Mouse (Mus musculus) kidney, adult 11 months (tissue): ENCODE results near the gene Dph2.
A peak's percentile ranks its signal among the peaks of the same experiment; 100 is the strongest.

ENCODE experiments used
- DNase-seq: peaks from one replicate; pipeline ENCODE4 v3.0.0; 2022

Gene Dph2

DNA sequence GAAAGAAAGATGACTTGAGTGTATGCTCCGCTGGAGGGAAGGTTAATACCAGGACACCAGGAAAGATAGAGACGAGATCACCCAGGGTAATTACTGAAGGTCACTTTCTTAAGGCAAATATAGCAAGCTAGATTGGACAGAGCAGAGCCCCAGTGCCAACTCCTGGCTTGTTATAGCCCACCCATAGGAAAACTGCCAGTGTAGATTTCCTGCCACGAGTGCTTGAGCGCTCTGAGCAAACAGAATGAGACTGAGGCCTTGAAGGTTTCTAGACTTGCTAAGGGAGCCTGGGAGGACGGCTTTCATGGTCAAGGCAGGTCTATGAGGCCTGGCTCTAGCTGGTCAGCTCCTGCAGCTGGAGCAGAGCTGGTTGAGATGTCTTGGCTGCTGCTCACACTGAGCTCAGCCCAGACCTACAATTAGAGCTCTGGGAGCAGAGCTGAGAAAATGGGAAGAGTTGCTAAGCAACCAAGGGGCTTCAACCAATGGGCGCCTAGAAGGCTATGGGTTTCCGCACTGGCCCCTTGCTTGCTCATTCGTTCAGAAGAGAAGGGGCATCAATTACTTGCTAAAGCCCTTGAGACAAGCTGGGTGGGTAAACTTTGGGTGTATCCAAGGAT is 17.1 kb upstream of the Dph2 start:
- DNase-seq, result no peak

DNA sequence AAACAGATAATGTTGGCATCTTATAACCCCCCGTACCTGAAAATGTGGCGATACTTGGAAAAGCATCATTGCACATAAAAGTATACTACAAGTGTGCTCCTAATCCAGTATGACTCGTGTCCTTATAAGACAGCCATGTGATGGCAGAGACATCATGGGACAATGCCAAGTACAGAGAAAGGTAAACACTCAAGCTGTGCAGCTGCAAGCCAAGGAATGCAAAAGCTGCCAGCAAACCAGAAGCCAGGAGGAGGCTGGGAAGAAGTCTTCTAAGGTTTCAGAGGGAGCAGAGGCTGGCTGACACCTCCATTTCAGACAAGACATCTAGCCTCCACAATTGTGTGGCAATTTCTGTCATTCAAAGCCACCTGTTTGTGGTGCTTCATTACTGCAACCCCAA is 14.4 kb upstream of the Dph2 start:
- no peak for DNase-seq

DNA sequence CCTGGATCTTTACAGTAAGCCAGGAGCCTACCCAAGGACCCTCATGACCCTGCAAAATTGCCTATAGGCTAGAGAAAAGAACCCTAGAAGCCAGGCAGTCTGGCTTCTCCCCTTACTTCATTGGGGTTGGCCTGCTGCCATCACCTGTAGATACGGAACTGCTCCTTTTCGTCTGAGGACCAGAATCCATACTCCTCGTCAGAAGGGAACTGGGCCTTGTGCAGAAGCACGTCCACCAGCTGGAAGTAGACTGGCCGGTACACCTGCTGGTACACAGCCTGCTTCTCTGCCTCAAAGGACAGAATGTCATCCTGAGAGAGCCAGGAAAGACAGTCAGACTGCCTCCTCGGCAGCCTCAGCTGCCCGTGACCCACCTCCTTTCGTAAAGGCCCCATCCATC is 12.9 kb upstream of the Dph2 start:
- no peak for DNase-seq

DNA sequence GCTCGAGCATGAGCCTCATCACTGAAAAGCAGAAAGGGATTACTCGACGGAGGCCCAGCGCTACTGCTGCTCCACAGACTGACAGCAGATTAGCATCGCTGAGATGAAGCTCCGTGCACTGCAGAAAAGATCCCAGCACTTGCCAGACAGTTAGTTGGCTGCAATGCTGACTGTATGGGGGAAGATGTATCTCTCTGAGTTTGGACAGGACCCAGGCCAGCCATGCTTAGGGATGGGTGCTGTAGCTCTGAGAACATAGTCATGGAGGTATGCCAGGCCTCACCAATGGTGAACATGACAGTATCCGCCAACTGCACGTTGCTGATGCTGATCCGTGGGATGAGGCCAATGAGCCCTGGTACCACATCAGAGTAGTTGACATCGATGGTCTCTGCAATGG is 12.3 kb upstream of the Dph2 start:
- no peak for DNase-seq

DNA sequence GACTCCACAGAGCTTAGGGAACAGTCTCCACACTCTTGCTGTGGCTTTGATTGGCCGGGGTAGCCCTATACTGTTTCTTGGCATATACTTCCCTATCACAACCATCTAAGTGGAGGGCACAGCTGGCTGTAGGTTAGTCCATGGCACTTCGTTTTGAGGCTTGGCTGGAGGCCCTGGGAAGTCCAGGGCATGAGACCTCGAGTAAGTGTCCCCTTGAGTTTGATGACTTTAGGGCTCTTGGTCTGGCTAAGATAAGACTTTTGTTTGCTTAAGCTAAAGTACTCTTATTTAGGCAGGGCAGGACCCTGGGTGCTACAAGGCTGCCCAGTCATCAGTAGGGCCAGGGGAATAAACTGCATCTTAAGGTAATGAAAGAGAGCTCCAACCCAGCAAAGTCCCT is 6.3 kb upstream of the Dph2 start:
- no peak for DNase-seq

DNA sequence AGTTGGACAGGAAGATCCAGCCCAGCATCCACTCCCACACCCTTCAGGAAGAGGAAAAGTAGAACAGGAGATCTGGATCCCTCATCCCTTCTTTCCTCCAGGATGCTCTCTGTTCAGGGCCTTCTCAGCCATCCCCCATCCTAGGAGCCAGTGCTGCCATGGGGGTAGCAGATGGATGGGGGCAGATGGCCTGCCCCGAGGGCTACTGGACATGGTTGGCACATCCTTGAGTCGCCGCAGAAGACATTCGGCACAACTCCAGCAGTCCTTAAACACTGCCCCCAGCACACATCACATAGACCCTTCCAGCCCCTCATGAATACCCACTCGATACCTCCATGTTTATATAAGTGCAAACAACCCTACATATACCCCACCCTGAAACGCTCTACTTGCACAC is 4.2 kb upstream of the Dph2 start:
- DNase-seq, result no peak

DNA sequence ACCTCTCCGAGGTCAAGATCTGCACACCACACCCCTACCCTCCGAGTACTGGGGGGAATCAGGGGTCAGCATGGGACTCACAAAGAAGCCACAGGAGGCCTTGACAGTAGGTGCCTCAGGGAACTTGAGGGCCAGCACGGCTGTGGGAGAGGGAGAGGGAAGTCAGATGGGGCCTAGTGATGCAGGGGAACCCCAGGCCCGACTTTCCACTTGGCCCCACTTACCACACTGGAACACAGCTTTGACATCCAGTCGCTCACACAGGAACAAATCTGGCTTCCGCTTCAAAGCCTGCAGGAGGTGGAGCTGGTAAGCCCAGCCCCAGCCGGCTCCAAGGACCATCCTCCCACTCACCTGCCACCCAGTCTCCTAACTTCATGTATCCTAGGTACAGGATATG is 3.5 kb upstream of the Dph2 start:
- DNase-seq, result no peak

DNA sequence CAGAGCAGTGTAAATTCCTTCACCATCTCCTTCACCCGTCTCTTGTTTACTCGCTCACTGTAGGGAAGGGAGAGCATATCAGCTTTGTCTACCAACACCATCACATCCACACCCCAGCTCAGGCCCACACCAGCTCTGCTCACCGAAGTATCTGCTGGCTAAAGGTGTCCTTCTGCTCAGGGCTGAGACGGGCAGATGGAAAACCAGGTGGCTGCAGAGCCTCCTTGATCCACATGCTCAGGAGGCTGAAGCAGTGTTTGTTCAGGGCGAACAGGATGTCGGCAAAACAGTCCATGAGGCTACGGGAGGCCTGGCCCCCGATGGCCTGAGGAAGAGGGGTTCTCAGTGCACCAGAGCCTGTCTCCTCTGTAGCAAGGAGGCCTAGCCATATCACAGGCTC is 2.8 kb upstream of the Dph2 start:
- no peak for DNase-seq

DNA sequence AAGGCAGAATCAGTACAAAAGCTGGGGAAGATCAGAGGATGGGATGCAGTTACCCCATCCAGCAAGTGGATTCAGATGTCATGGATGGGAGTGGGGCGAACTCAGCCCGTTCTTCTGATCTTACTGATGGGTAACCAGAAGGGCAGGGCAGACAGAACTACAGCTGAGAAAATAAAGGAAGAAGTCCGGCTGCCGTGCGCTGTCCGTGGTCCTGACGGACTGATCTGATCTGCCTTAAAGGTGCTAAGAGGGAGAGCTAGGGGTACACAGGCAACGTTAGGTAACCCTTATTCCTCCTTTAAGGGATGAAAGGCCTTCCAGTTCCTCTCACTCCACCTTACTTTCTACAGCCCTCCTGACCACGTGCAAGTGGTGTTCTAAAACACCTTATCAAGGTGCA is 1.5 kb upstream of the Dph2 start:
- DNase-seq, result no peak

DNA sequence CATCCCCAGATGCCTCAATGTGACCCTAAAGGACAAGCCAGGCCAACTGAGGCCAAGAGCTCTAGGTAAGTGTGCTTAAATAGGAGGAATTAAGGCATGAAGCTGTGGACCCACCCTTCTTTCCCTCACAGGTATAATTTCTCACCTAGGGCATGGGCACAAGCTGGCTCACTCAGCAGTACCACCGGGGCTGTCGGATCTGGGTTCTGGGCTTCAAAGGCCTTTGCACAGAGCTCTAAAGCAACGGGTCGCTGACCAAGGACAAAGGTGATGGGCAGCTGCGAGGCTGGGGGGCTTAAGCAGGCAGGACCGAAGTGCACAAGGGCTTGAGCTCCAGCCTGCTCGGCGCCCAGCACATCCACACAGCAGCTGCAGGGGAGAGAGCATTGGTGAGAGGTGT is 1.1 kb downstream of the Dph2 start:
- DNase-seq, result no peak

DNA sequence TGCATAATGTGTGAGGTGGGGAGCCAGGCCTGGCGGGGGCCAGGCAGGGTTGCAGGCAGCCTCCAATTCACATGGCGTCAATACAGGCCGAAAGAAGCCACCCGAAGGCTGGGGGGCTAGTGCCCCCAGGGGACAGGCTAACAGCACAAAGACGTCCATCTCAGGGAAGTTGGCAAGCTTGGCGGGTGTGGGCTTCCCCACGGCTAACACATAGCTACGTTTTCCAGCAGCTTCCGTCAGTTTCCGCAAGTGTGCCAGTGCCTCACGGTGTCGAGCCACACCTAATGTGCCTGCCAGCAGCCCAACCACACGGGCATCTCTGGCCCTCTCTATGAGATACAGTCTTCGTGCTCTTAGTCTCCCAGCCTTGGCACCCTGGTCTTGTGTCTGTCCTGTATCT is 1.8 kb downstream of the Dph2 start:
- DNase-seq, result no peak

DNA sequence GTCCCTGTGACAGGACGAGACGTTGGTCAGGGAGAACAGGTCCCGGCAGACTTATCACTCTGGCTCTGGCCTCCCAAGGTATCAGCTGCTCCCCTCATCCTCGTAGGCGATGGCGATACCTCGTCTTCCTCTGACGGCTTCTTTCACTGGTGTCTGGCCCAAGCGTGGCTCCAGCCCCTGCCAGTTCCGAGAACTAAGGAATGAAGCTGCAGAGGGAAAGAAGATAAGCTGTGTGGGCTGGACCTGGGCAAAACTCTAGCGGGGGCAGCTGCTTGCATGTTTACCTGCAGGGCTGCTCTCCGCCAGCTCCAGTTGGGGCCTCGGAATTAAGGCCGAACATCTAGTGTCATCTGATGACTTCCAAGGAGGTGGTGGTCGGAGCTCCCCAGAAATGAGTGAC is 2.4 kb downstream of the Dph2 start:
- DNase-seq, result no peak

DNA sequence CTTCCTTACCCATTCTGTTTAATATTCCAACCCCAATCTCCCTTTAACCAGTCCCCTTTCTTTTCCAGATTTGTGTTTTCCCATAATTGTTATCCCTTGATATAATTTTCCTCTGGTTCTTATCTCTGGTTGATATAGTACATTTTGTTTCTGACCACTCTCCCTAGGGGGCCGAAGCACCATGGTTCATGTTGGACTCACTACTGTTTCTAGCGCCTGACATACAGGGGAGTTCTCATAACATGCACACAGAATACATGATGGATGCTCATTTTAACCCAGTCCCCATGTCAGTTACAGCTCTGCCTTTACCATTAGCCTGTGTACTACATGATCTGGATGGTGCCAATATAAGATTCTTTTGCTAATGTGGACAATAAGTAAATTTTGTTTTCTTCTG is 3.9 kb downstream of the Dph2 start:
- DNase-seq, result no peak

DNA sequence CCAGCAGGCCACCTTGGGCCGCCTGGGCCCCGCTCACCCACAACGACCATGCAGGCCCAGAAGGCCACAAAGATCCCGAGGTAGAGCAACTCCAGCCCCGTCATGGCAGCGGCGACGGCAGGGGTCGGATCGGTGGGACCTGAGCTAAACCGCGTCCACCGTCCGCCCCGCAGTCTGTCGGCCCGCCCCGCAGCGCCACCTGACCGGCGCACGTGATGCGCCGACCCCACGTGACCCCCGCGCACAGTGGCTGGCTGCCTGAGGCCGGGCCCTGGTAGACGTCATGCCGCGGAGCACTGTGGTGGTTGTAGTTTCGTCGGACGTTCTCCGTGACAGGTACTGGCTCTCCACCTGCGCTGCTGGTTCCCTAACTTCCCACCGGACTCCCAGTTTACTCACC is 4.7 kb downstream of the Dph2 start, which contains the start of gene Atp6v0b:
Atp6v0b (minus strand) TSS at position 201 of the 400 bp plus-strand sequence.
- DNase-seq, result peak; percentile 94

DNA sequence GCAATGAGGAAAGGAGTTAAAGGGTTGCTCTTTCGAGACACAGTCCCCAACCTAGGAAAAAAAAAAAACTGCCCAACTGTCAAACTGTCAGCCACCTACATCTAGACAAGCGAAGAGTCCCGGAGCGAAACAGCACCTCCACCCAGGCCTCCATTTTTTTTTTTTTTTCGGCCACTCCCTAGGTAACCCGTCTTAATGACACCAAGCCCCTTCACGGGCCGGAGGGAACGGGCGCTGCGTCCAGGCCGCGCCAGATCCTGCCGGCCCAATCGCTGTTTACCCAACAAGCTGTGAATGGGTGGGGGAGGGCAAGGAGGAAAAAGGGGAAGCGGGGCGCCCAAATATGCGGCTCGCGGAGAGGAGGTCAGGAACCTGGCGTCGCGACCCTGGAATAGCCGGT is 5.2 kb downstream of the Dph2 start:
- DNase-seq, result peak; percentile 37

DNA sequence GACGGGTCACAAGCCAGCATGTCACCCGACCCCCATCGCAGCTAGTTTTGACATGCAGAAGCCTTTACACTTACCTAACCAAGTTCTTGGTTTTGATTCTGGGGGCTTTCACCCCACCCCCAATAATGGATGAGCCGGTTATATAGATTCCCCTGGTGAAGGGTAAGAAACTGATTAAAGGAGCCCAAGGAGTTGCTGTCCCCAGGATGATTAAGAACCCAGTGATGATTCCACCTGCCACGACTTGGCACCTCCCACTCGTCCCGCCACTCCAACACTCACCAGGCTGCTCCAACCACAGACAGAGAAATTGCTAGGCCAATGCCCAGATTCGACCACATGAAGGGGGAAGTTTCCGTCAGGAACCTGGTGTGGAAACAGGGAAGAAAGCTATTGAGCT is 5.8 kb downstream of the Dph2 start:
- DNase-seq, result no peak

DNA sequence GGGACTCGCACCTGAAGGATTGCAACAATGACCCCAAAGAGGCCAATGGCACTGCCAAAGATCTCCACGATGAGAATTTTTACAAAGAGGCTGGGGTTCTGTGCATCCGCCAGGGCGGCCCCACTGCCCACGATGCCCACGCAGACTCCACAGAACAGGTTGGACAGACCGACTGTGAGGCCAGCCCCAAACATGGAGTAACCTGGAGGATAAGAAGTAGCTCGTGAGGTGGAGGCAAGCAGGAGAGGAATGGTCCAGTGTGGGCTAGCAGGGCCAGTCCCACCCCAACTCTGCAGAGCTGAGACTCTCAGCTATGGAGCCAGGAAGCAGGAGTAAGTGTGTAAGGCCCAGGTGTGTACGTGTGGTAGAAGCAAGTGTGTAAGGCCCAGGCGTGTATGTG is 6.7 kb downstream of the Dph2 start:
- DNase-seq, result no peak

DNA sequence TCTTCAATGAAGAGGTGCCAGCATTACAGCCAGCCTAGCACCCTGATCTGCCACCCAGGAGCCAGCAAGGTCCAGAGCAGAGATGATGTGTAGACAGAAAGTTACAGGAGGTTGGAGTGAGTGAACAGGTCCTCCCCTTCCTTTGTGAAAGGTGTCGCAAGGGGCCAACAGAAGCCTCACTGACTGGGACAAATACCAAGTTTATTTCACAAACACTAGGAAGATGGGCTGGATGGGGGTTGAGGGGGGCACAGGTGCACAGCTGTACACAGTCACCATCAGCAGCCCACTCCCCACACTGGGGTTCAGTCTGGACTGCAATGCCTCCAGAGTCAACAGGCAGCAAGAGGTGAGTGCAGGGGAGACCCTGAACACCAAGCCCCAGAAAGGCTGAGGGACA is 7.7 kb downstream of the Dph2 start:
- no peak for DNase-seq

DNA sequence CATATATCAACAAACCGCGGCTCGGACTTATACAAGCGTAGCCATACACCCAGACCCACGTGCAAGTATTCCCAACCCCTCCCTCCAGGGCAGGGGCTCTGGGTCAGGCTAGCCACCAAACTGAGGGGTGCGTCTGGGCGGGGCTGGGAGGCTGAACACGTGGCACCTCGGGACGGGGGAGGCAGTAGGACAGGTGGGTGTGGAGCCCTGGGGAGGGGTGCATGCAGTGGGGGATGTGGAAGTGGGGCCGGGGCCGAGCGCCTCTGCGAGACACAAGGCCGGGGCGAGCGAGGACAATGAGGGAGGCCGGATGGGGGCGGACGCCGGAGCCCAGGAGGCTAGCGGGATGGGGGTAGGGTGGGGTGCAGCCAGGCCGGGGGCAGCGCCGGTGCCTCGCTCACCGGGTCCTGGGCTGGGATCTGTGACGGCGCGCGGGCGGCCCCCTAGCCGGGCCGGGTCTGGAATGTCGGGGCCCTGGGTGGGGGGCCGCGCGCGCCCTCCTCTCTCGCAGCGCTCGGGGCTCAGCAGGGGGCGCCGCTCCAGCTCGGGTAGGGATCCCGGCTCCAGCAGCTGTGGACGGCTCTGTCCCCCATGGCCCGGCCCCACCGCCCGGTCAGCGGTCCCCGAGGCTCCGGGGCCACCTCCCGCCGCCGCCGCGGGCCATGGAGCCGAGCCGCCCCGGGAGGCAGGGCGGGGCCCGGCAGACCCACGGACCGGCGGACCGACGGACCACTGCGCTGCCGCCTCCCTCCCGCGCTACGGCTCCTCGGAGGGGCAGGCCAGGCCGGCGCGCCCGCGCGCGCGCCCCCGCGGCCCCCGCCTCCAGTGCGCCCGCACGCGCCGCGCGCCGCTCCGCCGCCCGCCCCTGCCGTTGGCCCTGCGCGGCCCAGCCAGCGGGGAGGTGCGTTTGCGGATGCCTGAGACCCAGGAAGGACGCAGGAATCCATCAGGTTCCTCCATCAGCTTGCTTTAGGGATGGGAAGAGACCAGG is 8.8 kb downstream of the Dph2 start, which contains the start of gene B4galt2:
B4galt2 (minus strand) TSS at position 787 of the 991 bp plus-strand sequence.
- no peak for DNase-seq

DNA sequence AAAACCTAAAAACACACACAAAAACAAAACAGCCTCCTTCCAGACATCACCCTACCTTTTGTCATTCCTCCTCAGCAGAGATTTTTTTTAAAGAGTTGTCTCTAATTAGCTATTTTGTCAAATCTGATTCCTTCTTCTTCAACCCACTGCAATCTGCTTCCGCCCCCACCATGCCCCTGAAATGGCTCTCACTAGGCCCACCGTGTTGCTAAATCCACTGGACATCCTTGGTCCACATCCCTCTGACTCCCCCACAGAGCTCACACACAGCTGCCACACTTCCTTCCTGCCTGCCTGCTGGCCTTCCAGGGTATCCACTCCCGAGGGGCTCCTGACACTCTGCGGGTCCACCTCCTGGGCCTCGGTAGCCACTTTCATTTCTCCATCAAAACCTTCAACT is 13.1 kb downstream of the Dph2 start:
- DNase-seq, result no peak

DNA sequence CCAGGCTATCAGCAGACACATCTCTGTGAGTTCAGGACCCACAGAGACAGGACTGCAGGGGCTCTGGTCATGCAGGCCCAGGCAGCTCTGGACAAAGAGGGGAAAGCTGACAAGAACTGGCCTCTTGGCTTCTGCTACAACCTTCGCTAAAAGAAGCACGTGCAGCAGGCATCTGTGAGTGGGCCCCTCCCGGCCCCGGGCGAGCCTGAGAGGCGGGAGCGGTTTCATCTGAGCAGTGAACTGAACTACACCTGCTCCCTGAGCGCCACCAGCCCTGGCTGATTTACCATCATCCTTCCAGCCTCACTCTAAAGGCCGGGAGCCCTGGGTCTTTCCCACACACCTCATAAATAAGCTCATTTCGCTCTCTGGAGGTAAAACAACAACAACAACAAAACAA is 13.5 kb downstream of the Dph2 start:
- no peak for DNase-seq

DNA sequence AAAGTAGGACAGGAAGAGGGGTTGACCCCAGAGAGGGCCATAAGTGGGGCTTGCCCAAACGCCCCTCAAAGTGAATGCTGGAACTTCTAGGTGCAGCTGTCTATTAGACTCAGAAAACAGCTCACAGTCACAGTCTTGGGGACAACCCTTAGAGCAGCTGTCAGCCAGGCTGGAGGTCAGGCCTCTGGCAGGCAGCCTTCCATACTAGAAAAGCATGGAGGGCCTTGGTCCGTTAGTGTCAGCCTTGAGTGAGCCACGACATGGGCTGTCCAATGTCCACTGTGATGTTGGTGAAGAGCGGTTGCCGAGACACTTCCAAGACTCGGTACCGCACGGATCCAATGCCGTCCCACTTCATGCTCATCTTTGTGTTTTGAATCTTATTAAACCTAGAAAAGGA is 18.2 kb downstream of the Dph2 start:
- no peak for DNase-seq

DNA sequence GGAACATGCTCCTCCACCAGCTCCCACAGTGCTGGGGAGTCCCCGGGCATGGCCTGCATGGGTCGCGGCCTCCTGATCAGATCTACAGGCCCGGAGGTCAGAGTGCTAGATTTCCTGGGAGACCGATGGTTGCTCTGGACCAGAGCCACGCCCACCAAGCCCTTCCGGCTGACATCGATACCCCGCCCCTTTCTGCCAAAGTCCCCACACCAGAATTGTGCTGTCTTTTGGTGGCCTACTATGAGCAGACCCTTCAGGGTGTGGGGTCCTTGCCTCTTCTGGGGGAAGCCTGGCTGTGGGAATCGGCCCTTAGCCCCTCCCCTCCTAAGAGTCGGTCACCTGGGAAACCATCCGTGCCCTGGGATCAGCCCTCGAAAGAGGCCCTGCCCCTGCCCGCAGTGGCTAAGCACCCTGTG is 19.4 kb downstream of the Dph2 start, which contains the start of gene Ccdc24:
Ccdc24 (minus strand) TSS at position 87 of the 416 bp plus-strand sequence.
- peak; percentile 43 for DNase-seq

DNA sequence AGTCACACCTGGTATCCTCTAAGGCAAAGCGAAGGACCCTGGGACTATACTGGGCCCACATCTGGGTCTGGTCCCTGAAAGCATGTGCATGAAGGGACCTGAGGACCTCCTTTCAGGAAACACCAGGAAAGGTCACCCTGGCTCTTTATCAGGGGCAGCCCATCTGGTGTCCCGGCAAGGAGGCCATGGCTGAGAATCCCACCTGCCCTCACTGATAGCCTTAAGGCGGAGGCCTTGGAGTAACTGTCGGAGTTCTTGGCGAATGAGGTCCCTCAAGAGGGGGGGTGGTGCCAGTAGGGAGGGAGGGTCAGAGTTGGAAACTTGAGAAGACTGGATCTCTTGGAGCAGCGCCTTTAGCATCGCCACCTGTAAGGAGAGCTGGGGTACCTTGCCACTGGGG is 20.0 kb downstream of the Dph2 start:
- DNase-seq, result no peak
